Mouse (Mus musculus) E14TG2a.4 (cell line): Measurements from ENCODE around the gene Tssk2.

Source experiments
- CTCF ChIP-seq: conservative IDR thresholded peaks from 2 replicates; pipeline ENCODE4 v1.5.1; 2014; ENCODE audit warnings: low read length
- NANOG ChIP-seq: IDR thresholded peaks from 2 replicates; pipeline ENCODE4 v1.6.1; 2014; ENCODE audit warnings: borderline replicate concordance, low read length, mixed read lengths
- POU5F1 ChIP-seq: IDR thresholded peaks from 2 replicates; pipeline ENCODE4 v1.6.1; 2014; ENCODE audit warnings: low read length, borderline replicate concordance

DNA sequence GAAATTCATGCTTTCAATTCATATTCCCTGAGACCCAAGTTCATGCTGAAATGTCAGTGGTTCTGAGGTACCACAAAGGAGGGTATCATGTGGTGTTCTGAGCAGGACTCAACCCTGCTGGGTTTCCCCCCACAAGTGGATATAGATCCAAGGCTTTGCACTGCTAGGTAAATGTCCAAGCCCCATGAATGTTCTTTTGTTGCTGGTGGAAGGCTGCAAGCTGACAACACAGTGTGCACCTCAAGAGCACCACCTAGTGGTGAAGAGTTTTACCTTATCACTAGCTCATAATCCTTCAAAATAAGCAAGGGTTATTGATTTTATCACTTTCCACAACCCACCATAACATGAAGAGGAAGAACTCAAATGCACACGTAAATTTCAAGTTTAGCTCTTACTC is 49.5 kb upstream of the Tssk2 start:
- TF ChIP-seq CTCF (peak; percentile 71), POU5F1 (no peak), NANOG (no peak)
